Mouse (Mus musculus) megakaryocyte, embryonic 14.5 days (primary cell): ENCODE data around the gene Mlph.

ENCODE experiments used
- FLI1 ChIP-seq: IDR thresholded peaks from 2 replicates; pipeline ENCODE4 v1.6.1; 2012; ENCODE audit warnings: low read length, inconsistent platforms, mixed read lengths
- GATA1 ChIP-seq: IDR thresholded peaks from 3 replicates; pipeline ENCODE4 v1.6.1; 2012; ENCODE audit warnings: mixed read lengths, low read length, inconsistent platforms, borderline replicate concordance

- no peak for TF ChIP-seq GATA1
- no peak for TF ChIP-seq FLI1
Observed at GRCm38 (mm10) chr1:90927929-90928574, 13.2 kb downstream of the Mlph start.
